Mouse (Mus musculus) limb, embryonic 14.5 days (tissue): Measurements from ENCODE around the gene Hinfp. TPM values are rescaled to one million over a fixed set of nuclear protein-coding genes. Genes with fewer than 3 reads are reported as not detected.

Source experiments
- ATAC-seq: fragments of 200-750 bp; cut with Nextera tagmentation; 2 replicates; pipeline ENCODE4 v1.8.0; 2017; ENCODE audit warnings: low read depth, moderate number of reproducible peaks, moderate TSS enrichment; ENCODE audit not compliant: low FRiP score
- DNase-seq: peaks from one replicate; pipeline ENCODE4 v3.0.0-alpha.2; 2015; ENCODE audit warnings: low spot score
- H3K27ac ChIP-seq: fragments of 300-500 bp; sonication (generic); replicated peaks from 2 replicates; pipeline ENCODE4 v1.5.1; 2014; ENCODE audit warnings: low read depth, mild to moderate bottlenecking, low read length, moderate library complexity, mixed read lengths
- H3K27me3 ChIP-seq: fragments of 300-500 bp; sonication (generic); 2 replicates; pipeline ENCODE4 v1.6.1; 2014; ENCODE audit warnings: low read length, mixed read lengths; ENCODE audit not compliant: control insufficient read depth, insufficient read depth
- H3K36me3 ChIP-seq: fragments of 300-500 bp; sonication (generic); 2 replicates; pipeline ENCODE4 v1.6.1; 2014; ENCODE audit warnings: mild to moderate bottlenecking, low read length, moderate library complexity, mixed read lengths; ENCODE audit not compliant: control insufficient read depth, insufficient read depth
- H3K4me1 ChIP-seq: fragments of 300-500 bp; sonication (generic); 2 replicates; pipeline ENCODE4 v1.6.1; 2014; ENCODE audit warnings: antibody characterized with exemption, low read length, mixed read lengths; ENCODE audit not compliant: control insufficient read depth, insufficient read depth
- H3K4me2 ChIP-seq: fragments of 300-500 bp; sonication (generic); replicated peaks from 2 replicates; pipeline ENCODE4 v1.6.1; 2014; ENCODE audit warnings: low read depth, mild to moderate bottlenecking, low read length, moderate library complexity; ENCODE audit not compliant: severe bottlenecking
- H3K4me3 ChIP-seq: fragments of 300-500 bp; sonication (generic); replicated peaks from 2 replicates; pipeline ENCODE4 v1.5.1; 2014; ENCODE audit warnings: low read length
- H3K9ac ChIP-seq: fragments of 300-500 bp; sonication (generic); 2 replicates; pipeline ENCODE4 v1.6.1; 2014; ENCODE audit warnings: mild to moderate bottlenecking, low read depth, low read length, moderate library complexity; ENCODE audit not compliant: severe bottlenecking
- H3K9me3 ChIP-seq: fragments of 300-500 bp; sonication (generic); 2 replicates; pipeline ENCODE4 v1.6.1; 2016; ENCODE audit warnings: low read length; ENCODE audit not compliant: control insufficient read depth
- POLR2A ChIP-seq: fragments of 200-500 bp; IDR thresholded peaks from 2 replicates; pipeline ENCODE4 v1.8.0; 2012; ENCODE audit warnings: inconsistent platforms, mild to moderate bottlenecking, moderate library complexity, borderline replicate concordance; ENCODE audit not compliant: insufficient read depth, insufficient read length; ENCODE audit errors: extremely low read depth
- WGBS: fragments of 180-500 bp; shearing (Covaris S2); extraction: QIAGEN DNeasy Blood & Tissue Kit; methylation state at CpG from one replicate; pipeline ENCODE4 v1.1.7; 2014; 5-methylcytosine and 5-hydroxymethylcytosine counted together
- polyA plus RNA-seq, 2 experiments: library from polyadenylated mRNA; depleted of rRNA in 1 of 2; stranded (reverse) in 1 of 2; unstranded in 1 of 2; fragments of >200 nt; fragmentation: Nextera tagmentation in 1 of 2; extraction: Ambion mirVana in 1 of 2; gene quantifications; 2 replicates each; pipeline versions ENCODE4 v1.2.1 to v1.2.3; 2012 to 2014

Gene Hinfp
- polyA plus RNA-seq, 2 experiments = 18.0 to 39.4 TPM

DNA sequence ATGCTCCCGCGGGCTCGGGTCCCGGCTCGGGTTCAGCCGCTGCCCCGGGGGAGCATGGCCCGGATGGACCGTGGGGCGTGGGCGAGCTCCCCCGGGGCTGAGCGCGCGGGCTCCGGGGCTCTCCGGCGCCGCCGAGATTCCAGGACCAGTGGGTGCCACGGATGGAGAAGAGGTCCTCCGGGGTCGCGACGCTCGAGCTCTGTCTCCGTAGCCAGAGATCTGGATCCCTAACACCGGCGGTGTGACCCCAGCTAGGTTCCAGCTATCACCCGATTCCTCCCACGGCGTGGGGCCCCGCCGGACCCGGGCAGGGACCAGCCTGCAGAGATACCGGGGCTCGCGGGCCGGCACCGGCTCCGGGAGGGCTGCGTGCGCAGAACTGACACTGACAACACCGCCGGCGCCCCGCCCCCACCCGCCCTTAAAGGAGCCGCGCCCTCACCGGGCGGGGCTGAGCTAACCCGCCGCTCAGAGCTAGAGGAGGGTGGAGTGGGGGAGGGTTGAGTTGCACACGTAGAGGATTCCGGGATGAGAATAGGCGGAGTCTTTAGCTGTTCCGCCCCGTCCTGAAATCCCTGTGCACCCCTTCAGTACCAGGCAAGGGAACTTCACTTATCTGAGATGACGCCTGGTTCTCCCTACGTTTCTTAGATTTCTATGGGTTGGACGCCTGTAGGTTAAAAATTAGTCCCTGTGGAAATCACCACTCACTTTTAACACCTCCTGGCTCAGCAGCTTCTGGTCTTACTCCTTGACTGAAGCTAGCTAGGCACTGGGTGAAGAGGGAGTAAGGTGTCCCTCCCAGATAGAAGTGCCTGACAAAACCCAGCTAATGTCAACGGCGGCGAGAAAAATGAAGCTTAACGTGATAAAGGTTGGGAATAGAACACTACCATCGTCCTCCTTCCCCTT lies 14.7 kb upstream of the Hinfp start, which contains the start of gene C2cd2l:
C2cd2l (minus strand) TSS at position 399 of the 912 bp plus-strand sequence.
- ATAC-seq (peak; percentile 99), DNase-seq (peak; percentile 99)
- Histone ChIP-seq H3K4me1 (peaks cover 16% of the 10 kb centered on the region), H3K36me3 (peaks cover 17% of the 10 kb centered on the region), H3K9me3 (no peaks in the 10 kb centered on the region), H3K9ac (peak within 1 kb of the TSS; percentile 73), H3K4me3 (peak within 1 kb of the TSS; percentile 89), H3K27me3 (no peaks in the 10 kb centered on the region), H3K27ac (peak within 1 kb of the TSS; percentile 53), H3K4me2 (peak within 1 kb of the TSS; percentile 93)
- 0 out of 2 replicates have a peak, but pooled peaks have one; percentile 40 for TF ChIP-seq POLR2A
- WGBS = under 1% methylated on average over 34 of the region's 67 CpGs

- WGBS = 5% methylated on average over 27 of the region's 37 CpGs
Measured at GRCm38 (mm10) chr9:44319105-44319886, 13.8 kb upstream of the Hinfp start.

GRCm38 (mm10) chr9:44318826-44319095 lies 13.3 kb upstream of the Hinfp start:
- Histone ChIP-seq H3K4me1 (peaks cover 16% of the 10 kb centered on the region), H3K9ac (no peak overlapping the region), H3K27me3 (no peaks in the 10 kb centered on the region), H3K9me3 (no peaks in the 10 kb centered on the region), H3K4me3 (peak overlapping the region; percentile 89), H3K36me3 (peaks cover 30% of the 10 kb centered on the region), H3K27ac (no peak overlapping the region), H3K4me2 (peak overlapping the region; percentile 93)
- ATAC-seq = no peak
- TF ChIP-seq POLR2A = no peak
- no peak for DNase-seq
- WGBS = 30% methylated on average over 3 of the region's 3 CpGs

More at GRCm38 (mm10) chr9:44319105-44319886, 13.8 kb upstream of the Hinfp start:
- H3K36me3 ChIP-seq = peaks cover 25% of the 10 kb centered on the region
- no peak for TF ChIP-seq POLR2A
- peak overlapping the region; percentile 73 for H3K9ac ChIP-seq
- peaks cover 16% of the 10 kb centered on the region for H3K4me1 ChIP-seq
- no peaks in the 10 kb centered on the region for H3K9me3 ChIP-seq
- peak overlapping the region; percentile 93 for H3K4me2 ChIP-seq
- ATAC-seq (no peak; the same call in 1 of the 2 replicates), DNase-seq (no peak)
- no peaks in the 10 kb centered on the region for H3K27me3 ChIP-seq
- peak overlapping the region; percentile 89 for H3K4me3 ChIP-seq
- H3K27ac ChIP-seq = no peak overlapping the region

DNA sequence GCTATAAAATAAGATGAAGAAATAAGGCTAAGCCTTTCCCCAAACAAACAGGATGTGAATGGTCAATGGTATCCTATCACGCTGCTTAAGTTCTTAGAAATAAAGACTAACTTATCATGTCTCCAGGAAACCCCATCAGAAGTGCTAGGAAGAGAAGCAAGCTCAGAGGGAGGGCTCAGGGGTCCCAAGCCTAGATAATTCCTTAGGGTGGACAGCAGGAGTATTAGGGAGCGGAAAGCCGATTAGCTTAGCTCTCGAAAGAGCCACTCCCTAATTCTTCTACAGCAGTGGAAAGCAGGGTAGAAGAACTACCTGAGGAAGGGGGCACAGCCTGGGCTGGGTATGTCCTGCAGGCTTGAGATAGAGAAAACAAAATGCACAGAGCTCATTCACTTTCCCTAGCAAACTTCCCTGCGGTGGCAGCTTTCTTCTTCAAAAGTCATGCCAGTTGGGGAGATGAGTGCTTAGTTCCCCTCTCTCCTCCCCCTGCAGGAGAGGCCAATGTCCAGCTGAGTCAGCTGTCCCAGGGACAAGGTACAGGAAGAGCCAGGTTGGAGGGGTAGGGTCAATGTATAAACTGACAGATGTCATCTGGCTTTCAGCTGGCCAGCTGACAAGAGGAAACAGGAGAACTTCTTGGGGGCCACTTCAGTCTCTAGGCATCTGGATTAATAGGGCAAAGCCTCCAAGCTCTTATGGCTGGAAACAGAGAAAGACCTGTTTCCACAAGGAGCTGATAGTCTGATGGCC lies 12.8 kb upstream of the Hinfp start:
- H3K4me3 ChIP-seq = peak overlapping the region; percentile 89; the same call in 1 of the 2 replicates
- no peak for TF ChIP-seq POLR2A
- H3K27ac ChIP-seq = no peak overlapping the region
- no peaks in the 10 kb centered on the region for H3K27me3 ChIP-seq
- whole genome bisulfite sequencing = 69% methylated on average over 5 of the region's 5 CpGs
- DNase-seq = no peak
- no peak overlapping the region for H3K9ac ChIP-seq
- H3K36me3 ChIP-seq = peaks cover 34% of the 10 kb centered on the region
- H3K4me1 ChIP-seq = peaks cover 16% of the 10 kb centered on the region
- peak overlapping the region; percentile 93; the same call in 1 of the 2 replicates for H3K4me2 ChIP-seq
- no peaks in the 10 kb centered on the region for H3K9me3 ChIP-seq
- no peak for ATAC-seq

- peaks cover 39% of the 10 kb centered on the region for H3K36me3 ChIP-seq
- no peaks in the 10 kb centered on the region for H3K9me3 ChIP-seq
- 72% methylated on average over 4 of the region's 4 CpGs for WGBS
- H3K4me1 ChIP-seq = peaks cover 16% of the 10 kb centered on the region
- no peak for TF ChIP-seq POLR2A
- H3K4me2 ChIP-seq = no peak overlapping the region
- H3K27me3 ChIP-seq = no peaks in the 10 kb centered on the region
- no peak overlapping the region for H3K9ac ChIP-seq
- H3K27ac ChIP-seq = no peak overlapping the region
- ATAC-seq (no peak), DNase-seq (no peak)
- H3K4me3 ChIP-seq = no peak overlapping the region
Measured at GRCm38 (mm10) chr9:44317452-44317851, 12.0 kb upstream of the Hinfp start.
